Mouse (Mus musculus) cerebellum, postnatal 10 days (tissue): Measurements from ENCODE around the gene Mmp11.

Experiments used
- DNase-seq, 2 experiments: peaks; one replicate each; pipeline ENCODE4 v3.0.0; 2021; ENCODE audit warnings: mixed read lengths in 2 of 2

The Mmp11 gene

DNA sequence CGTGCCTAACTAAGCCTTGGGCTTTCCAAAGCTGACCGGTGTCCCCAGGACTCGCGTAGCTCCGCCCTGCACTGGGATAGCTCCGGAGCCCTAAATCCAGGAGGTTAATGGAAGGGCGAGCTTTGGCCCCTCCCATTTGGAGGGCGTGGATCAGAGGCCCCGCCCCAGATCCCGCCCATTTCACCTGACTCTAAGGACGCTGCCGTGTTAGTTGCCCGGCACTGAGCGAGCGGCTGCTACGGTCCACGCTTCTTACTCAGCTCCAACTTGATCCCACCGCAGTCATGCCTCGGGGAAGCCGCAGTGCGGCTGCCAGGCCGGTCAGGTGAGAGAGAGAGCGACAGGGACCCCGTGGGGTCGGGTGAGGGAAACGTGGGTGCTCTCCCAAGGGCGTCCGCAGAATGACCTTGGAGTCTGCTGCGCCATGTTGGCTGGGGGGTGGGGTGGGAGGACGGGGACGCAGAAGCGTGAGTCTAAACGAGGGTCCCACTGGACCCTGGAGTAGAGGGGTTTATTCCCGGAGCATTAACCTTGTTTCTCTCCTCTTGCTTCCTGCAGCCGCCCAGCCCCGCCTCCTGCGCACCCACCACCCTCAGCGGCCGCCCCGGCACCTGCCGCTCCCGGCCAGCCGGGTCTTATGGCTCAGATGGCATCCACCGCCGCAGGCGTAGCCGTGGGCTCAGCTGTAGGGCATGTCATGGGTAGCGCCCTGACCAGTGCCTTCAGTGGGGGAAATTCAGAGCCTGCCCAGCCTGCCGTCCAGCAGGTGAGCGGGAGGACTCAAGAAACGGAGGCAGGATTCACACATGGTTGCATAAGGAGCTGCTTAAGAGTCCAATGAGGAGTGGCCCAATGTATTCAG lies at the start of gene Mmp11:
TSS of gene Mmp11 (minus strand) at position 817 of the 862 bp plus-strand sequence.
- peak; percentile 86 to 87 for DNase-seq

DNA sequence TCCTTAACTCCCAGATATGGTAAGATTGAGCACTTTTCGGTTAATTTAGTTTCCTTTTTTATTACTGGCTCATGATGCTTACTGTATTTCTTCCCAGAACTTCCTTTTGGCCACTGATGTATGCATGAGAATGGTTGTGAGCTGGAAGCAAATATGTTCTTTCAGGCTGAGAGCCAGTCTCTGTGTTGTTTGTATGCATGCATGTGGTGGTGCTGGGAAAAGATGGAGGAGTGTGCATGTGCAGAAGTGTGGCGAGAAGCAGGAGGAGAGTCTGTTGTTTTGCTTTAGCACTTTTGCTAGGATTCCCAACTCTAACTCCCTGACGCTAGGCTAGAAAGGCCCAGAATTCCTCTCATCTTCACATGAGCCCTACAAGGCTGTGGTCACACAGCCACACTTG lies 43.1 kb upstream of the Mmp11 start:
- no peak for DNase-seq

DNA sequence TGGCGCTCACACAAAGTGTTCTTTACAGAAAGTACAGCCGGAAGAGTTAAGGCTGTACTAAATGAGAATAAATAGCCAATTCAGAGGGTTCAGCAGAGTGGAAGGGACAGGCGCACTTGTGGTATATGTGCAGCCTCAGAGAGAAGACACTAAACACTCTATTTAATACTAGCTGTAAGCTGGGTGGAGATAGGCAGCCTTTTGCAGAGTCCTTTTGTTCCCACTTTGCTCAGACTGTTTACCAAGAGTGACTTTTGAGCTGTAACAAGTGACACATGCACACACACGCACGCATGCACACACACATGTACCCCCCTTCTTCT lies 42.5 kb upstream of the Mmp11 start:
- no peak for DNase-seq

DNA sequence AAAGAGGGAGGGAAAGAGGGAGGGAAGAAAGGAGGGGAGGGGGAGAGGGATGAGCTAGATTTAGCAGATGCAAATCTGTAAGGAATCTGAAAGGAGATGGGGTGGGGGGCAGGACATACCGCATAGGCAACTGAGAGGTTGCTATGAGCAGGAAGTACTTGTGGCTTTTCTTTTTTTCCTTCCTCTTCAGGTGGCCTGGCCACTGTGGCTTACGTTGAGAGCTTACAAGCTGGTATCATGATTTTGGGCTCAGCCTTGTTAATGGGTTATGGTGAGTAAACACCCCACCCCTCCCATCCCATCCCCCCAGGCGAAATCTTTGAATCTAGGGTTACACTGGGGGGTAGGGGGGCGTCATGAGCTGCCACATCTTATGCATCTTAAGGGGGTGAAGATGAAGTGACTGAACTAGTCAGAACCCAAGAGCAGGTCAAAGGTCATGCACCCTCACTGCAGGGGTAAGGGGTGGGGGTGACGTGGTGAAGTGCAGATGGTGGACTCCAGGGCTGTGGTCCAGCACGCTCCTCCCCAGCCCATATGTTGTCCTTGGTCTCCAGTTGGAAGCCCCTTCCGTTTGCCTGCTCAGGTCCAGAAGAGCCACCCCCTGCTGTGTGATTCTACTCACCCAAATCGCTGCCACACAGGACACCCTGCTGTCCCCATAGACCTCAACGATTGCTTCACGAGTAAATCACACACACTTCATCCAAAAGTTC lies 42.0 kb upstream of the Mmp11 start:
- peak; percentile 44 to 60 for DNase-seq

DNA sequence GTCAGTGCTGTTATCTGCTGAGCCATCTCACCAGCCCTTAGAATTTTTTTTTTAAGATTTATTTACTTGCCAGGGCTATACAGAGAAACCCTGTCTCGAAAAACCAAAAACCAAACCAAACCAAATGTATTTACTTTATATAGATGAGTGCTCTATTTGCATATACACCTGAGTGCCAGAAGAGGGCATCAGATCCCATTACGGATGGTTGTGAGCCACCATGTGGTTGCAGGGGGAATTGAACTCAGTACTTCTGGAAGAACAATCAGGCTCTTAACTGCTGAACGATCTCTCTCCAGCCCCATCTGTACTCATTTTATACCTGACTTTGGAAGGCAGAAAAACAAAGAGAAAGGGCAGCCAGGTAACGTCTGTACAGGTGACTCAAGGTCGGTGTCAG lies 38.9 kb upstream of the Mmp11 start:
- DNase-seq, result peak; percentile 41 to 45

DNA sequence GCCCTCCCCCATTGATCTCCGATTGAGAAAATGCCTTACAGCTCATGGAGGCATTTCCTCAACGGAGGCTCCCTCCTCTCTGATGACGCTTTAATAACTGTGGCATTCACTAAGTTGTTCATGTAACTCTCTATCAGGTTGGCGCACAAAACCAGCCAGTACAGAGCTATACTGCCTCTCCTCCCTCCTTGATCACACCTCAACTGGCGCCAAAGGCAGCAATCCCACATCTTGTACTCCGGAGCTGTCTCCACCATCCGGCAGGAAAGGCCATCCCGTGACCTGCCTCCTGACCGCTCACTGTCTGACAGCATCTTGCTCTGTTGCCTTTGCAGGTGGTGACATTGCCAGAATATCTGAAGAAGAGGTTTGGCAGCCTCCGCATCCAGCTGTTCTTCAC lies 37.5 kb upstream of the Mmp11 start:
- DNase-seq, result no peak

DNA sequence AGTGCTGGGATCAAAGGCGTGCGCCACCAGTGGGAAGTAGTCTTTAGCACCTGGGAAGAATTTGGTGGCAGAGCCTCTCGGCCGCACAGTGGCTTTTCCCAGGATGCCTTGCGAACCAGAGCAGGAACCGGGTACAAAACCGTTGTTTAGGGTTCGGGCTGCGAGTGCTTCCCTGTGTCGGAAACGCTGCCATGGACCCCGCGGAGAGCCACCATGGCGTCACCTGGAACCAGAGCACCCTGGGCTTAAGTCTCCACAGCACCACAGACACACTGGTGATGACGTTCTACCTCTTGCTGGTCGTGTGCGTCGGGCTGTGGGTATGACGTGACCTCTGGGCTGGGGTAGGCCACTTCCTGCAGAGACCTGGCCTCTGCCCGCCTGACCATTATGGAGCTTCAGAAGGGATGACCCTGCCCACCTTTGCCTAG lies 18.1 kb upstream of the Mmp11 start, which contains the start of gene Gm5134:
TSS of gene Gm5134 (plus strand) at position 134 of the 431 bp plus-strand sequence.
- DNase-seq, result no peak

DNA sequence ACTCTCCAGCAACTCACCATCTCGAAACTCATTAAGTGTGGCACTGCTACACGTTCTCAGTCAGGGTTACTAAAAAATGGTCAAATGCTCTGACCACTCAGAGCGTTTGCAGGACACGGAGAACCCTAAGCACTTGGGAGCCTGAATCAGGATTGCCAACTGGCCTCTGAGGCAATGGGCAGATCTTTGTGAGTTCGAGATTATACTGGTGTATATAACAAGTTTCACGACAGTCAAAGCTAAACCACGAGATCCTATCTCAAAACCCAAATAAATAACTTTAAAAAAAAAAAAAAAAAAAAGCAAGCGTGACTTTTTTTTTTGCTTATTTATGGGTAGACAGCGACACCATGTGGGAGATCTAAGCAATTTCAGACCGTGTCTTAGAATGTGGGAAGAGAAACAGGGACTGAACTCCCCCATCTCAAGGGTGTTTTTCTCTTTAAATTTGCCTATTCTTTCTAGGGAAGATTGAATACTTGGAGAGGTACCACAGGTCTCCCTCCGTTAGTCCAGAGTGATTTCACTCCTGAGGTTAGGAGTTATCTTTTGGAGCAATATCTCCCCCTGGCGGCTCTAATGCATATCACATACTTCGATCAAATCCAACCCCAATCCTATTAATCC lies 15.2 kb upstream of the Mmp11 start:
- DNase-seq, result peak; percentile 73 to 83

DNA sequence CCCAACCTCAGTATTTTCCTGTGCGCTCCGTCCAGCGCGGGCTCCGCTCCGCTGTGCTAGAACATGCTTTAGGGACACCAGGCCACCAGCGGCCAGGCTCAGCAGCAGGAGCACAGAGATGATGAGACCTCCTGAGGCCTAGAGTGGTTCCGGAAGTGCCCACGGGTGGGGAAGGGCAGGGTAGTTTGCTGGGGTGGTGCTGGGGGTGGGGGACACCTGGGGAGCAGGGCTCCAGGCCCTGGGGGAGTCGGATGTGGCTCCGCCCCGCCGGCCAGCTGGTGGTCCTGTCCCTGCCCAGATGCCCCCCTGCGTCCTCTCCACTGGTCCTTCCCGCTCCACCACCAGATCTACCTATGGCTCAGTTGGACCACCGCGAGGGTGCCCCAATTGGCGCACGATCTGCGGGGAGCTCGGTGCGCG lies 14.5 kb upstream of the Mmp11 start:
- peak; percentile 39 to 44 for DNase-seq

DNA sequence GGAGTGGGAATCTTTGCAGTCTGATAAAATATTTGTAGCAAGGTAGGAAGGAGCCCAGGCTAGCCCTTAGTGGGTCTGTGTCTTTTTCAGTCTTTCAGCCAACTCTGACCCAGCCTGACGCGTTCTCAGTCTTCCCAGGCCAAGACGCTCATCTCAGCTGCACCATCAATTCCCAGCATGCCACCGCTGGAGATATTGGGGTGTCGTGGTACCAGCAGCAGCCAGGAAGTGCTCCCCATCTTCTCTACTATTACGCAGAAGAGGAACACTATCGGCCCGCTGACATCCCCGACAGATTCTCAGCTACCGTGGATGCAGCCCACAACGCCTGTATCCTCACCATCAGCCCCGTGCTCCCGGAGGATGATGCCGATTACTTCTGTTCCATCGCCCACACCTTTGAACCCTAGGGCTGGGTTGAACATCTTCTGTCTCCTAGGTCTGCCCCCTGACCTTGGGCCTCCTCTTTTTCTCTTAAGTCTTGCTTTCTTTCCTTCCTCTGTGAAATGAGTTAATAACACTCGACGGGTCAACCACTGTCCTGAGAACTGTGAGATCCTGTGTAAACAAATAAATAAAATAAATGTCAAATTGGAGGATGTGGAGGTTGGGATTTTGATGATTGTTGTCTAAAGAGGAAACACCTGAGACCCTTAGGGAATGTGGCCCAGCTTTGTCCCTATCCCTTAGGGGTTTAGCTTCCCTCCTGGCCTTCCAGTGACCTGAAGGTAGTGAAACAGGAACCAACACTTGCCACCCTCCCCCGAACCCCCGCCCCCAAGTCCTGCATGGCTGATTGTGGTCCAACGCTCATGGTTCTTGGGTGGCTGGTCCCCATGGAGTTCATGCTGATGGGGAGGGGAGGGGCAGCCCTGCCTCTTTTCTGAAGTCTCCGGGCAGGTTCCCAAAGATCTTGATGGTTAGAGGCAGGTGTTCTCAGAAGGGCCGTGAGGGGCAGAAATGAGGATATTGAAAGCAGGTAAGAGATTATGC lies 13.1 kb upstream of the Mmp11 start:
- DNase-seq, result no peak

DNA sequence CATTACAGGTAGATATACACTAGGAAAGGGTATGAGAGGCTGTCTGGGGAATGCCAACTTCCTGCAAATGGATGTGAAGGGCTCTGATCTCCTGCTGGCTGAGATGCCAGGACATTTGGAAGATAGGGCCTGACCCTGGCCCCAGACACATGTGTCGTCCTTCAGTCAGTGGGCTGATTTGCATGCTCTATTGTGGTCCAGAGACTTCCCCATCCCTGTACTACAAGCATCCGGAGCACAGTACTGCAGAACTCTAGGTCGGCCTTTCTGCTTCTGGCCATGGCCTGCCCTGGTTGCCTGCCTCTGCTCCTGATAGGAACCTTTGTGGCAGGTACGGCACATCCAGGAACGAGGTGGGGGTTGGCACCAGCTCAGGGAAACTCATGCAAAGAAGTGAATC lies 11.8 kb upstream of the Mmp11 start:
- no peak for DNase-seq

DNA sequence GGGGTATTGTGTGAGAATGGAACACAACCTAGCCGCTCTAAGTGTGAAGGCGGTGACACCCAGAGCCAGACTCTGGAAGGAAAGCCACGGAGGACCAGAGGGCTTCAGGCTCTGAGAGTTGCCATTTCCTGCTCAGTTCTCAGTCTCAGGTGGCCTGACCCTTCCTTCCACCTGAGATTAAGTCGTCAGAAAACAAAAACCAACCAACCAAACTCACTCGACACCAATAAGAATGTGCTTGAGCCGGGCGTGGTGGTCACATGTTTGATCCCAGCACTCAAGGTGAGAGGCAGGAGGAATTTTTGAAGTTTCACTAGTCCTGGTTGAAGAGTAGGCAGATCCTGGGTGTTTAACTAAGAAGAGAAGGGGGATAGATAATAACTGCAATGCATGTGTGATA lies 9.6 kb upstream of the Mmp11 start:
- DNase-seq, result no peak

DNA sequence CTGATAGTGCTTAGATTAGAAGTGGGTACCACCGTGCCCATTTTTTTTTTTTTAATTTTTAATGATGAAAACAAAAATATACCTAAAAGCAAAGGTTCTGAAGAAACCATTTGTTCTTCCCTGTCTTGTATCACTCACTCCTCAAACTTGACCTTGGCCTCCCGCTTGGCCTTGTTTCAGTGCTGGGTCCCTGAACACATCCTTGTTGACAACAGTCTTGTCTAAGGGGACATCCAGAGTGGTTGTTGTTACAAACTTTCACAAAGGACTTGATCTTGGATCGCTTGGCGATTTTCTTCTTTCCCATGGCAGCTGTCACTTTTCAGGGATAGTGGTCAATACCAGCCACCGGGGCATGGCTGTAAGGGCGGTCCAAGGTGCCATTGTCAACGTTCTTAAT lies 8.9 kb upstream of the Mmp11 start:
- no peak for DNase-seq

DNA sequence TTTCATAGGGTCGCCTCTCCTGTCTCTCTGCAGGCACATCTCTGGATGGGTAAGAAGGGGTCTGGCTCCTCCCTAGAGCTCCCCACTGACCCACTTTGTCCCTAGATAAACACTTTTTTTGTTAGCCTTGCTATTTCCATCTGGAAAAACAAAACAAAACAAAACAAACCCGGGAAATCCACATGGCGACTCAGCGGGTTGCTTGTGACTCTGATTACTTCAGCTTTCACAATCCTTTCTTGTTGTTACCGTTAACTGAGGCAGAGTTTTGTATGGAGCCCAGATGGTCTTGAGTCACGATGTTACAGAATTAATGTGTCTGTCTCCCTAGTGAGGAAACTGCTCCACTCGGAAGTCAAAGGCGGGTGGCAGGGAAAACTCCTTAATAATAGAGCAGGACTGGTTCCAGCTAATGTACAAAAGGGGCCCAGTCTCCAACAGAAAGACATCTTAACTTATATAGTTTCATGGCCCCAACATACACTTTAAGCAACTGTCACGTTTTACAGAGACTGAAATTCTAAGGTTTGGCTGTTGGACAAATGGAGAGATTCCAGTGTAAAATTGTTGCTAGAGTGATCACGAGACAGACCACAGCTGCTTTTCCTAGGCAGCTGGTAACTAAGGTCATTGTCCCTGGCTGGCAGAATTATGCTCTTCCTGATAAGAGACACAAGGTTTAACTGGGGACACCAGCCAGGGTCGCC lies 7.9 kb upstream of the Mmp11 start:
- DNase-seq, result no peak

DNA sequence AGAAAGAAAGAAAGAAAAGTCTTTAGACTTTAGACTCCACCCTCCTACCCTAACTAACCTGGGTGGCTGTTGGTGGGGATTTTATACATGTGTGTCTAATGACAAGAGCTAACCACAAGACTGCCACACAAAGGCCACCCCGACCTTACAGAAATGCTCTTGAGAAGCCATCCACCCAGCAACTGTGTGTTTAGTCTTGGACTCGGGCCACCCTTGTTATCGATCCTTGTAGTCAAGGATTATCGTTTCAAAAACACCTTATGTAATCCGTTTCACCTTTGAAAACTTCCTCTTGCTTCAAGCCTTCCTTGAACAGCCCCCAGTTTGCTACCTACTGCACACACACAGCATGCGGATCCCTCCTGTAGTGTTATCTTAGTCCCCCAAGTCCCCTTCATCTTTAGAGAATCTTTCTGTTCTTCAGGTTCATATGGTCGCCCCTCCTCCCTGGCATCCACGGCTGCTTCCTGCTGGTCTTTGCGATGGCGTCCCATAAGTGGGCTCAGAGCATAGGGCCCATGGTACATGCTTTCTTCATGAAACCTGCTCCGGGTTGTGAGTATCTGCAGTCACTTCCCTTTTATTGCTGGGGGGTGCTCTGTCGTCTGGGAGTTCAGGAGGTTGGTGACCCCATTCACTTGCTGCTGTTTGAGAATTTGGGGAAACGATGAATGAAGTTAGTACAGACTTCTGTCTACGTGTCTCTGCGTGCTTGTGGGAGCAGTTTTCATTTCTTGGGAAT lies 6.6 kb upstream of the Mmp11 start, which contains the start of gene Vpreb3:
TSS of gene Vpreb3 (plus strand) at position 322 of the 742 bp plus-strand sequence.
- DNase-seq, result no peak

DNA sequence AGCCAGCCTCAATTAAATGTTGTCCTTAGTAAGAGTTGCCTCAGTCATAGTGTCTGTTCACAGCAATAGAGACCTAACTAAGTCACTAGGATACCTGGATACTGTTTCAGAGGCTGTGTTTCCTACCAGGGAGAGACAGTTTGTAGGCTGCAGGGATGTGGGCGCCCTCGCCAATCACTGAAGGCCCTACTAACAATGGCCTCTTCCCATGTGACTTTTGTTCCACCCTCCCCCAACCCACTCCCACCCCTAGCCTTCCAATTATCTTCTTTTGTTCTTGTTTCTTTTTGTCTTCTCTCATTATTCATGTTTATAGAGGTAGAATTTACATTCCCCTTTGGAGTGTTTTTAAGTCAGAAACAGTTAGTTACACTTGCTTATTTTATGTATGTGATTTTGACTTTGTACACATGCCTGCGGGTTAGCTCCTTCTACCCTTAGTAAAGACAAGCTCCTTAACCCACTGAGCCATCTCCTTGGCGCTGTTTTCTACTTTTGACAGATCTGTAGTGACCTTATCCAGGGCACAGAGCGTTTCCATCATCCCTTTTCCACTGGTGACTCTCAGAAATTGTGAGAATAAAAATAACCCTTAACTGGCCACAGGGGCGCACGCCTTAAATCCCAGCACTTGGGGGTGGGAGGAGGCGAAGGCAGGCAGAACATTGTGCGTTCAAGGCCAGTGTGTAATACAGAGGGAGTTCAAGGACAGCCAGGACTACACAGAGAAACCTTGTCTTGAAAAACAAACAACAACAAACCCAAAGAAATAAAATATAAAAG lies 4.9 kb upstream of the Mmp11 start:
- DNase-seq, result no peak

DNA sequence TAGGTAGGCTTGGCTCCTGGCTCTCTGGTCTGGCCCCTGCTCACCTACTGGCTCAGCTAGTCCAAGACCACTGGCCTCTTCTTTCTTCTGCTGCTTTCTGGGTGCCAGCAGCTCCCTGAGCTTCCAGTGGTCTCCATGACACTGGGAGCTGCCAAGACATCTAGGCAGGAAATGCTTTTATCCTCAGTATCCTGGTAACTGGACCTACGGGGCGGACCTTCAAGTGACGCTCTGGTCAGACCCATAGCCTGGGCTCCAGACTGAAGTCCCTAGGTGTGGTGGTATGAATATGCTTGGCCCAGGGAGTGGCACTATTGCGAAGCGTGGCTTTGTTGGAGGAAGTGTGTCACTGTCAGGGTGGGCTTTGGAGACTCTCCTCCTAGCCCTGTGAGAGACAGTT lies 4.2 kb upstream of the Mmp11 start, which contains the start of gene Gm867:
TSS of gene Gm867 (minus strand) at position 153 of the 400 bp plus-strand sequence.
- DNase-seq, result no peak

DNA sequence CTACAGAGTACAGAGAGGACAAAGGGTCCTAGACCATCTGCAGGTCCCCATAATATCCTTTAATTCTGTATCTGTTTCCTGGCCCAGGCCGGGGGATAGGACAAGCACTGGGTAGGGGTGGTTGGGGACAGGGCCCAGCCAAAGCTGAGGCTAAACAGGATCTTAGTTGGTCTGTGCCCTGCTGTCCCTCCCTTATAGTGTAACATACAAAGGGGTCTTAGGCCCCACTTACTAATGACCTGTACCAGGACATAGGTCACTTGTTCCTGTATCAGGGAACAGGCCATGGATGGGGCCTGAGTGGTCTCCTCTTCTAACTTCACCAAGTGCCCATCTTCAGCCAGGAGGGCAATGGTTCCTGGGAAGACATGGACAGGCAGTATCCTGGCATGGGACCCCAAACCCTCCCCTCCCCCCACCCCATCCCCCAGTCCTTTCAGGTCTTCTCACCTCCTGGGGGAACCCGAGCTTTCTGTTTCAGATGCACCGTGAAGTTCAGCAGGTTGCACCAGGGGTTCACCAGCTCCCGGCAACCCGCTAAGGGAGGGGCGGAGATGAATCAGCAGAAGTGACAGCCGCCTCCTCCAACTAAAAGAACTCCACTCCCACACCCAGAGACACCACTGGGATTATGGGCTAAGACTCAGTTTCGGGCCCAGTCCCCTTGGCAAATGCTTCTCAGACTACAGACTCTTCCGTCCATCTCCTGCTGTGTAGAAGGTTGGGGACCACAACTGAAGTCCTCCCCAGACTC lies 3.4 kb upstream of the Mmp11 start:
- no peak for DNase-seq
